Mouse (Mus musculus) gastrocnemius, adult 2 months (tissue): ENCODE data around the gene Esrrg. TPM values are rescaled to one million over a fixed set of nuclear protein-coding genes. Genes with fewer than 3 reads are reported as not detected.
A peak's percentile ranks its signal among the peaks of the same experiment; 100 is the strongest.

Source experiments
- DNase-seq: peaks from one replicate; pipeline ENCODE4 v3.0.0; 2022
- H3K27ac ChIP-seq: fragments of 200-600 bp; 2 replicates; pipeline ENCODE4 v1.8.1; 2022; ENCODE audit warnings: mild to moderate bottlenecking
- H3K4me3 ChIP-seq: fragments of 200-600 bp; 2 replicates; pipeline ENCODE4 v1.8.1; 2022; ENCODE audit warnings: mild to moderate bottlenecking, moderate library complexity
- CTCF ChIP-seq: fragments of 200-600 bp; IDR thresholded peaks from 2 replicates; pipeline ENCODE4 v1.8.1; 2022; ENCODE audit warnings: antibody characterized with exemption, mild to moderate bottlenecking, moderate library complexity
- intact Hi-C: fragments of 180-260 bp; cut with DNase I; formaldehyde crosslinking; loops from one replicate; pipeline ENCODE4 v1.15.1; 2025
- total RNA-seq, 2 experiments: library from RNA; stranded (reverse); gene quantifications; 2 replicates each; pipeline ENCODE4 v1.2.3; 2021

Gene Esrrg
- total RNA-seq, 2 experiments from 2014 or later, result 21.1 to 39.1 TPM

DNA sequence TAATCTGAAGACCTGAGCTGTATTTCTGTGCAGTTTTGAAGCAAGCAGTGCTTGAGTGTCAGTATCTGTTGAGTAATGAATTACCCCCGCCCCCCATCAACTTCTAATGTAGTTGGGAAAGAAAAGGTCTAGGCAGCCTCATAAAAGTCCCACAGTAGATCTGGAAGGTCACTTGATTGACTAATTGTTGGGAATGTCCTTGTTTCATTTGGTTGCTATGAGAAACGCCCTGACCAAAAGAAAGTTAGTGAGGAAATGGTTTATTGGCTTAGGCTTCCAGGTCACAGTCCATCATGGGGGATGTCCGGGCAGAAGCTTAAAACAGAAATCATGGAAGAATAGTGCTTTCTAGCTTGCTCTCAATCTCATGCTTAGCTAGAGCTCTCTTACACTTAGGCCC, 287.7 kb downstream of the Esrrg start:
- TF ChIP-seq CTCF, result no peak
- intact Hi-C loops, result no loop called here
- H3K4me3 ChIP-seq, result no peak overlapping the region
- DNase-seq, result no peak
- H3K27ac ChIP-seq, result no peak overlapping the region

DNA sequence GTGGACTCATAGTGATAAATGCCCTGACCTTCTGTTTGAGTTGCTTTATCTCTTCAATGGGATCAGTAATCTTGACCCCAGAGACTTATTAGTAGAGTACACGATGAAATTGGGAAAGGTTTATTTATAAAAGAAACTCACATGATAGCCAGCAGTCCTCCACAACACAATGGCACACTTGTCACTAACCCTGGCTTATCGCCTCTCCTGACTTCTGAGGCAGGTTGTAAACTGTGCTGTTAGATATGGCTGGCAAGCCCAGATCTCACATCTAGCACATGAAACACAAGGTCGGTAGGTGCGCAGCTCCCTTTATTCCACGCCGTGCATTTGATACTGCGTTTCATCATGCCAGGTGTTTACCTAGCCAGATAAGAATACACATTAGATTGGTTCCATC, 288.3 kb downstream of the Esrrg start:
- DNase-seq, result no peak
- Histone ChIP-seq H3K4me3 (no peak overlapping the region), H3K27ac (no peak overlapping the region)
- intact Hi-C loops, result no loop called here
- no peak for TF ChIP-seq CTCF

DNA sequence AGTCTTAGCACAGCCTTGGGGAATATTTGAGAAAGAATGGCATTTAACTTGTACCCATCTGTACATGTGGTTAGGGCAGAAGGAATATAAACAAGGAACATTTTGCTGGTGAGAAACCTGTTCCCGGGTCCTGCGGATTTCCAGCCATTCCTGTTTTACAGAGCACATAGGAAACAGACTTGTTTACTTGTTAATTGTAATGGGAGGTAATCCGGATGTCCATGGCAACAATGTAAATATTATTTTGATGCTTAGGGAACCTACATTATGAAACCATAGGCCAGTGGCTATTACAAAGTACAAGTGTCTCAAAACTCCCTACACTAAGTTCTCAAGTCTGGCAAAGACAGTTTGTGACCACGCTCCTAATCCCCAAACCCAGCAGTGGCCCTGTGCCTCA, 290.9 kb downstream of the Esrrg start:
- DNase-seq, result no peak
- Histone ChIP-seq H3K4me3 (no peak overlapping the region), H3K27ac (no peak overlapping the region)
- intact Hi-C loops, result no loop called here
- TF ChIP-seq CTCF, result no peak

DNA sequence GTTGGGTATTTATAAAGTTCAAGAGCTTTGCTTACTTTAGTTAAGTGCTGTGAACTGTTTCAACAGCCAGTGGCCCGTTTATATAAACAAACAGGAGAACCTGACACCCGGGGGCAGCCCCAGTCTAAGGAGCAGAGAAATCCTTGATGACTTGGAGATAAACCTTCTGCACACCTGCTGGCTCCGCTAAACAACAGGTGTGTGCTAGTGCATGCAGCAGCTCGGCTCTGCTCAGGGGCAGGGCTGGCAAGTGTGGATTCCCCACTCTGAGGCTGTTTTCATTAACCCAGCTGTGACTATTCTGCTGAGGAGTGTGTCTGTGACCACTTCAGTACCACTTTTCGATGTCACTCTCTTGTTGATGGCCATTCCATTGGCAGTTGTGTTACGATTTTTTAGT, 292.2 kb downstream of the Esrrg start:
- no peak overlapping the region for H3K4me3 ChIP-seq
- intact Hi-C loops, result no loop called here
- no peak overlapping the region for H3K27ac ChIP-seq
- TF ChIP-seq CTCF, result no peak
- no peak for DNase-seq

DNA sequence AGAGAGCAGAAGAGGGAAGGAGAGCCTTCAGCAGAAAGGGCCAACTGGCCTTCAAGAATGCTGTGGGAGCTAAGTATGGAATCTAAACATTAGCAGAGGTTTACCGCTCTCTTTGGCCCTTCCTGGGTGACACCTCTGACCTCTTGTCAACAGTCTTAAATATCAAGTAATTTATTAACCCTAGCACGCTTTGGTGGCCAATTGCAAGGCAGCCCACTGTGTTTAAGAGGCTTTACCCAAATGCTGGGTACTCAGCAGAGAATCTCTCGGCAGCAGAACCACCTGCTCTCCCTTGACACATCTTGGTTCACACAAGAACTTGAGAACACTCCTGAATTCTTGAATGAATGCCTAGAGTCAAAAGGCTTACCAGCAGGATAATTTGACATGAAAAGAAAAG, 293.6 kb downstream of the Esrrg start:
- intact Hi-C loops, result no loop called here
- no peak overlapping the region for H3K27ac ChIP-seq
- TF ChIP-seq CTCF, result no peak
- H3K4me3 ChIP-seq, result no peak overlapping the region
- DNase-seq, result no peak

DNA sequence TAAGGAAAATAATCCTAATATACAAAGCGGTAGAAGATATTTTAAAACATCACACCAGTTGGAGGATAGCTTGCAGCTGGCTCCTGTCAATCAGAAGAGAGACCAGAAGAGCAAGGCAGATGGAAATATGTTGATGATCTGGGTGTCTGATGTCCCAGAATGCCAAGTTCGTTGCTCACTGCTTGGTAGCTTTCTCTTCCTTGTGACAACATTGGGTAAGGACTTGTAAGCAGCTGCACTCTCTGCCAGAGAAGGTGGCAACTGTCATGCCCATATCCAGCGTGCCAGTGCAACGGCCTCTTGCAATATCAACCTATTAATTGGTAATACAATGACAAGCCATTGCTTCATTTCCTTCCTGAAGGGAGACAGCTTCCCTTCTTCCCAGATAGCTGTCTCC, 296.1 kb downstream of the Esrrg start:
- peak overlapping the region; percentile 66 for H3K27ac ChIP-seq
- H3K4me3 ChIP-seq, result peak overlapping the region; percentile 36; the same call in 1 of the 2 replicates
- DNase-seq, result peak; percentile 56
- no peak for TF ChIP-seq CTCF
- intact Hi-C loops, result no loop called here

DNA sequence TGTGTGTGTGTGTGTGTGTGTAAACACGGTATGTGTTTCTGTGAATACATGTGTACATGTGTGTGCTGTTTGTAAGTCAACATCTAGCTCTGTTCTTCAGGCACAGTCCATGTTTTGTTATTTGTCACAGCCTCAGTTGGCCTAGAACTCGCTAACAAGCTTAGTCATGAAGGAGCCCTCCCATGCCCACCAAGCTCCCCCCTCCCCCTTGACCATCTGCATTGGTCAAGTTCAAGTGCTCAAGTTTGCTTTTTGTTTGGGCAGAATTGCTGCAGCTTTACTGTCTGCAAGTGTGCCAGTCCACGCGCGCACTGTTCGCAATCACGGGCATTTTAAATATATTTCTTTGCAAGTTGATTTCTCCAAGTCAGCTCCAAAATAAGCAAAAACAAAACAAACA, 298.8 kb downstream of the Esrrg start:
- no peak for TF ChIP-seq CTCF
- peak overlapping the region; percentile 35; the same call in 1 of the 2 replicates for H3K27ac ChIP-seq
- no peak overlapping the region for H3K4me3 ChIP-seq
- no peak for DNase-seq
- intact Hi-C loops, result no loop called here

DNA sequence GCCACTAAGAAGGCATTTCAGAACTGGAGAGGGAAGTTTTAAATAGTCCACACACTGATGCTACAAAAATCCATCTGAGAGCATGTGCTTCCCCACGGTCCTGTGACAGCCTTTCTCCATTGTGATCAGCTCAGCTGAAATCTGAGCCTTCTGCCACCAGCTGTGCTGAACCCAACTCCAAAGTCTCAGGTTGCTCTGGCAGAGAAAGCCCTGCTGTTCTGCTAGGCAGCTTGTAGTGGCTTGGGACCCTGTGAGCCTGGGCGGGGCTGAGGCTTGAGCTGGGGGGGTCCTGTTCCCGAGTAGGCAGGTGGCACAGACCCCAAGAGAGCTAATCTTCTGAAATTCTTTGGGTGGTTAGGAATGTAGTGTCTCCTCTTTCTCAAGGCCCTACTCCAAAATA, 299.3 kb downstream of the Esrrg start:
- no peak for TF ChIP-seq CTCF
- DNase-seq, result no peak
- Histone ChIP-seq H3K4me3 (no peak overlapping the region), H3K27ac (peak overlapping the region; percentile 35; the same call in 1 of the 2 replicates)
- intact Hi-C loops, result no loop called here

DNA sequence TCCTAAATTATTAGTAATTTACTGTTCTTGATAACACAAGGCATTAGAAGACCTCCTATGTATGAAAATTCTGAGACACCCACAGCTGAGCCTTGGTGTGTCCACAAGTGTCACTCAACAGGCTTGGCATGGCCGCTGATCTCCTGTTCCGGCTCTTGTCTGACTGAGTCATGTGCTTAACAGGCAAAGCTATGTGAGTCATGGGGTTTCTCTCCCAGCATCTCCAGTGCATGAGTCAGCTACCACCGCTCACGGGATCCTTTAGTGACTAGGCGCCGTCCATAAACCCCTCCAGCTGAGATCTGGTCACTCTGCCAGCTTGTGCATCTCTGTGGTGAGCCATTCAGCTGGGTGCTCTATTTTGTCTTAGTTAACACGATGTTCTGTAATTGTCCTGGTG, 302.1 kb downstream of the Esrrg start:
- Histone ChIP-seq H3K27ac (peak overlapping the region; percentile 32; the same call in 1 of the 2 replicates), H3K4me3 (no peak overlapping the region)
- peak; percentile 58 for DNase-seq
- intact Hi-C loops, result no loop called here
- no peak for TF ChIP-seq CTCF

DNA sequence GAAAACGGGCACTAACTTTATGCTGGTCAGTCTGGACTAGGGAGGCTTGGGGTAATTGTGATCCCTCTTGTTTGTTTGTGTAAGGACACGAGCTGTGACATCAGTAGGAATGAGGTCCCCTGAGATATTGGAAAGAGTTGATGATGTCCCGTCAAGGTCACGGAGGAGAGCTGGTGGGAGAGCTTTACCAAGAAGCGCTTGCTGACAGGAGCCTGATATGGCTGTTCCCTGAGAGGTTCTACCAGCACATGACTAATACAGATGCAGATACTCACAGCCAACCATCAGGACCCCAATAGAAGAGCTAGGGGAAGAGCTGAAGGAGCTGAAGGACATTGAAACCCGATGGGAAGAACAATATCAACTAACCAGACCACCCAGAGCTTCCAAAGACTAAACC, 302.6 kb downstream of the Esrrg start:
- peak overlapping the region; percentile 32; the same call in 1 of the 2 replicates for H3K27ac ChIP-seq
- no peak for DNase-seq
- H3K4me3 ChIP-seq, result no peak overlapping the region
- no peak for TF ChIP-seq CTCF
- intact Hi-C loops, result no loop called here

DNA sequence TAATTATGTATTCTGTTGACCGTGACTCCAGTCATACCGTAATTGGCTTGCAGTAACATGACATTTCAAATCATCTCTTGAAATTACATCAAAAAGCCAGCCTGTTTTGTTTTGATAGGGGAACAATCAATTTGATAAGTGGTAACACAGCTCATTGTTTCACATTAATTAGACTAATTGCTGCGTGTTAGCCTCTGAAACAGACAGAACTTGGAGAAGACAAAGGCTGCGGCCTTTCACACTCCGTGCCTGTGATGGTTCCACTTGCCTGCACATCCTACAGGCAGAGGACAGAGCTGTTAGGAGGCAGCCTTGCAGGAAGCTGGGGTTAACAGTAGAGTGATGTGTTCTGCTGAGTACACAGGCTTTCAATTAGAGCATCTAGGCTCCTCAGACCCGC, 309.7 kb downstream of the Esrrg start:
- Histone ChIP-seq H3K27ac (peak overlapping the region; percentile 78; the same call in 1 of the 2 replicates), H3K4me3 (no peak overlapping the region)
- DNase-seq, result no peak
- intact Hi-C loops, result no loop called here
- no peak for TF ChIP-seq CTCF

DNA sequence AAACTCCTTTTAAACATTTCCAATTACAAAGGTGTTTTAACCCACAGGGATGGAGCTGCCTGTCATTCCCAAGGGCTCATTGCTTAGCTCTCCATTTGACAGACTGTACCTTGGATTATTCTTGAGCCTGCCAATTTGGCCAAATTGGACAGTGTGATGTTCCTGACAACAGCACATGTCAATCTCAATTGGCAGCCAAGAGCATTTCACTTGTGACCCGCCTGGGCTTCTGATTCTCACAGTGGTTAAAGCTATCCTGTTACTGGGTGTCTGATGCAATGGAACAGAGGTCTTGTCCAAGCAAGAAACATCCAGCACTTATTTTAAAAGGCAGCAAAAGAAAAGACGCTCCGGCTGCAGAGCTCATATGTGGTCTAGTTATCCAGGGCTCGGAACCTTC, 310.3 kb downstream of the Esrrg start:
- TF ChIP-seq CTCF, result no peak
- Histone ChIP-seq H3K27ac (peak overlapping the region; percentile 78), H3K4me3 (peak overlapping the region; percentile 56)
- intact Hi-C loops, result no loop called here
- DNase-seq, result peak; percentile 47

DNA sequence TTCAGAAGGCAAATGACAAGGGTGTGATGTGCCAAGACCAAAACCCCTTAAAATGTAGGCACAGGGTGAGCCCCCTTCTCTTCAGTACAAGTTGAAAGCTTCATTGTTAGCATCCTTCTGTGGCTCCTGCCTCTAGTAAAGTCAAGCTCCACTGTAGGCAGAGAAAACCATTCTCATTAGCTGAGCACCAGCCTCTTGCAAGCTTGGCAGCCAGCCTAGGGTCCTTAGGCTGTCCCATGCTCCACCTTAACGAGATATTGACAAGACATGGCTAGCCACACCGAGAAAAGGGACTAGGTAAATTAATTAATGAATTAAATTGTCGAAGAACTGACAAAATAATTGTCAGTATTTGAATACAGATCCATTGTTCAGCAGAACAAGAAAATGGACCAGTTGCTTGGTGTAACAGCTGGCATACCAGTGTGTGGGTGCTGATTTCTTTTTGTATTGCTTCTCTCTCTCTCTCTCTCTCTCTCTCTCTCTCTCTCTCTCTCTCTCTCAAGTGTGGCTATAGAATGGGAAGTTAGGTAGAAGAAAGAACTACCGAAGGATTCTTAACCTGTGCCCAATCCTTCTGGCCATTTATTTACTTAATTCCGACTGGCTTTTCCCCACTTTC, 311.7 kb downstream of the Esrrg start:
- H3K27ac ChIP-seq, result no peak overlapping the region
- intact Hi-C loops, result no loop called here
- no peak for TF ChIP-seq CTCF
- no peak for DNase-seq
- peak overlapping the region; percentile 56 for H3K4me3 ChIP-seq

DNA sequence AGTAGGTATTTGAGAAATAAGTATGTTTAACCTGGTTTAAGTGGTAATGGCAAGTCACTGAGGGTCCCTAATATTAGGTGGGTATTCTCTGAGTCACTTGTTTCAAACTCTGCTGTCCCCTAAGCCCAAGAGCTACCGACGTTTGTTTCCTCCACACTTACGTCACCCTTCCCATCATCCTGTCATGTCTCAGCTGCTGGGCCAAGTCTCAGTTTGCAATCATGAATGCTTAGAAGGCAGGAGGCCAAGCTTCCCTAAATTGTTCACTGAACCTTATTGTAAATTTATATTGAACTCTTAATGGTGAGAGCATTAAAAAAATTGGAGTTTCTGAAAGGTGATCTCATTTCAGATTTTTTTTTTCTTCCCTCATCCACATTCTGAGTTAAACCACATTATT, 322.6 kb downstream of the Esrrg start:
- no peak for TF ChIP-seq CTCF
- no peak for DNase-seq
- Histone ChIP-seq H3K27ac (no peak overlapping the region), H3K4me3 (no peak overlapping the region)
- intact Hi-C loops, result no loop called here
